Mouse (Mus musculus): Measurements from ENCODE around the gene Oma1. TPM values are rescaled to one million over a fixed set of nuclear protein-coding genes. Genes with fewer than 3 reads are reported as not detected.

Gene Oma1
- polyA plus RNA-seq, 1 experiment = 4.0 TPM

DNA sequence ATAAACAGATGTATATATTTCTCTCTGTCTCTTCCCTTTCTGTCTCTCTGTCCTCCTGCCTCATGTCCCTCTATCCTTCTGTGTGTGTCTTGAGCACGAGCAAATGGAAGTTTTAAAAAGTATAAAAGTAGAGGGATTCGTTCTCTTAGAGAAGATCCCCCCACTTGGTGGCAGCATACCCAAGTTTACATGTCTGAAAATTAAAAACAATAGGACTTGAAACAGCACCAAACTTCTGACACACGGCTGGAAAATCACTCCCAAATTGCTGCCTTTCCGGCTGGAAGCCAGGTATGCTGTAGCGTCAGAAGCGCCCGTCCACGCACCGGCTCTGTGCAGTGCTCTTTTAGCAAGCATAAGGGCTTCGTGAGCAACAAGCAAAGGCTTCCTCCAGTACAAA is 14.3 kb upstream of the Oma1 start:
- no peaks in the 10 kb centered on the region for H3K36me3 ChIP-seq (ENCODE audit: control insufficient read depth, insufficient read depth, low read length)
- WGBS = 63% methylated on average over 10 of the region's 10 CpGs
- H3K4me1 ChIP-seq (ENCODE audit: control insufficient read depth, insufficient read depth, insufficient read length, low read length) = no peaks in the 10 kb centered on the region
- no peaks in the 10 kb centered on the region for H3K27me3 ChIP-seq (ENCODE audit: control insufficient read depth, insufficient read depth, low read length)
- no peak overlapping the region for H3K27ac ChIP-seq (ENCODE audit: insufficient read depth, low read depth, low read length)
- no peak overlapping the region for H3K4me3 ChIP-seq (ENCODE audit: low read depth, low read length)
- TF ChIP-seq CTCF (IDR thresholded peaks at IDR 0.05; ENCODE audit: extremely low read depth, insufficient read length, insufficient replicate concordance, low read depth, low read length) (no peak), POLR2A (IDR thresholded peaks at IDR 0.05; ENCODE audit: low read depth, low read length) (no peak)

DNA sequence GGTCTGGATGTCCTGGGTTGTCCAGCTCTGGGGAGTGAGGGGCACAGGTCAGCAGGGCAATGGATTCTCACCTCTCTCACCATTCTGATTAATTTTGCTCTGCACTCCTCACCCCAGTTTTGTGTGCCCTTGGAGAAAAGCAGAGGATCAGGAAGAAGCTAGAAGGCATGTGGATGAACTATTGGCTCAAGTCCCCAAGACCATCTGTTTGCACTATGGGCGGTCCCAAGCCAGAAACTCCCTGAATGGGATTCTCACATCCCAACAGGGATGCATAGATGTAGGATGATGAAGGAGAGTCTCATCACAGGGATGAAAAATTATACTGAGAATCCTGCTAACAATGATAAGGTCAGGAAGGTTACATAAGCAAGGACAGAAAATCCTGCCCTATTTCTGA is 9.8 kb upstream of the Oma1 start:
- no peak overlapping the region for H3K27ac ChIP-seq (ENCODE audit: insufficient read depth, low read depth, low read length)
- no peak for TF ChIP-seq CTCF (IDR thresholded peaks at IDR 0.05; ENCODE audit: extremely low read depth, insufficient read length, insufficient replicate concordance, low read depth, low read length)
- no peak for TF ChIP-seq POLR2A (IDR thresholded peaks at IDR 0.05; ENCODE audit: low read depth, low read length)
- H3K4me1 ChIP-seq (ENCODE audit: control insufficient read depth, insufficient read depth, insufficient read length, low read length) = no peaks in the 10 kb centered on the region
- no peaks in the 10 kb centered on the region for H3K36me3 ChIP-seq (ENCODE audit: control insufficient read depth, insufficient read depth, low read length)
- no peaks in the 10 kb centered on the region for H3K27me3 ChIP-seq (ENCODE audit: control insufficient read depth, insufficient read depth, low read length)
- 78% methylated on average over 1 of the region's 1 CpGs for WGBS
- no peak overlapping the region for H3K4me3 ChIP-seq (ENCODE audit: low read depth, low read length)

DNA sequence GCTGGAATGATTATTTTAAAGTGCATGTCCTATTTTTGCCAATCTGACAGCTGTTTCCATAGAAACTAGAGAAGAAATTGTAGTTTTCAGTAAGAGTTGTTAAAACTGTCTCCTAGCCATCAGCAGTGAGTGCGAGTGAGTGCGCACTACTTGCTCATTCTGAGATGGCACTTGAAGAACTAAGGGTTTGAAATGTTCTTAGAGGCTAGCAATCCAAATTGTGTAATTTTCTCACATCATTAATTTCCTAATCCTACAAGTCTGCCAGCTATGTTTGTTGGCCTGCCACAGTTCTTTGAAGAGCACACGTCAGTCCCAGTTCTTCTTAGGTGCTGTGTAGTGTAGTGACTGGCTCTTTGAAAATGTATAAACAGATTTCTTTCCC is 906 bp downstream of the Oma1 start:
- Histone ChIP-seq H3K36me3 (ENCODE audit: control insufficient read depth, insufficient read depth, low read length) (peaks cover 5% of the 10 kb centered on the region), H3K4me1 (ENCODE audit: control insufficient read depth, insufficient read depth, insufficient read length, low read length) (no peaks in the 10 kb centered on the region), H3K4me3 (ENCODE audit: low read depth, low read length) (no peak overlapping the region), H3K27ac (ENCODE audit: insufficient read depth, low read depth, low read length) (no peak overlapping the region), H3K27me3 (ENCODE audit: control insufficient read depth, insufficient read depth, low read length) (no peaks in the 10 kb centered on the region; the same call in 1 of the 2 replicates)
- TF ChIP-seq POLR2A (IDR thresholded peaks at IDR 0.05; ENCODE audit: low read depth, low read length) = no peak
- TF ChIP-seq CTCF (IDR thresholded peaks at IDR 0.05; ENCODE audit: extremely low read depth, insufficient read length, insufficient replicate concordance, low read depth, low read length) = no peak
- 64% methylated on average over 3 of the region's 3 CpGs for WGBS

- TF ChIP-seq CTCF (IDR thresholded peaks at IDR 0.05; ENCODE audit: extremely low read depth, insufficient read length, insufficient replicate concordance, low read depth, low read length) (no peak), POLR2A (IDR thresholded peaks at IDR 0.05; ENCODE audit: low read depth, low read length) (no peak)
- no peaks in the 10 kb centered on the region for H3K27me3 ChIP-seq (ENCODE audit: control insufficient read depth, insufficient read depth, low read length)
- H3K36me3 ChIP-seq (ENCODE audit: control insufficient read depth, insufficient read depth, low read length) = peaks cover 11% of the 10 kb centered on the region
- no peak overlapping the region for H3K4me3 ChIP-seq (ENCODE audit: low read depth, low read length)
- no peaks in the 10 kb centered on the region for H3K4me1 ChIP-seq (ENCODE audit: control insufficient read depth, insufficient read depth, insufficient read length, low read length)
- 87% methylated on average over 4 of the region's 4 CpGs for WGBS
- H3K27ac ChIP-seq (ENCODE audit: insufficient read depth, low read depth, low read length) = no peak overlapping the region
Observed at GRCm38 (mm10) chr4:103315861-103316260, 2.2 kb downstream of the Oma1 start.

DNA sequence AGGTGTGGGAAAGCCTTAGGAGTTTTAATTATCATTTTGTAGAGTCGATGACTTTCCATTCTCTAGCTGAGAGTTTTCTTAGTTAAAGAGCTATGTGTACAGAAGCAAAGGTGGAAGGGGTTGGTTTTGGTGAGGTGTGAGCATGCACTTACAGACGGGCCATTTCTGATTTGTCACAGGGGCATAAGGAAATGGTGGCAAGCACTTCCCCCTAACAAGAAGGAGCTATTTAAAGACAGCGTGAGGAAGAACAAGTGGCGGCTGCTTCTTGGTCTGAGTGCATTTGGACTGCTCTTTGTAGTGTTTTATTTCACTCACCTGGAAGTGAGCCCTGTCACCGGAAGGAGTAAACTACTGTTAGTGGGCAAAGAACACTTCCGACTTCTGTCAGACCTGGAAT is 7.8 kb downstream of the Oma1 start:
- no peak overlapping the region for H3K27ac ChIP-seq (ENCODE audit: insufficient read depth, low read depth, low read length)
- no peak overlapping the region for H3K4me3 ChIP-seq (ENCODE audit: low read depth, low read length)
- 73% methylated on average over 6 of the region's 6 CpGs for WGBS
- H3K36me3 ChIP-seq (ENCODE audit: control insufficient read depth, insufficient read depth, low read length) = peaks cover 21% of the 10 kb centered on the region
- no peaks in the 10 kb centered on the region for H3K27me3 ChIP-seq (ENCODE audit: control insufficient read depth, insufficient read depth, low read length)
- TF ChIP-seq CTCF (IDR thresholded peaks at IDR 0.05; ENCODE audit: extremely low read depth, insufficient read length, insufficient replicate concordance, low read depth, low read length) = no peak
- no peaks in the 10 kb centered on the region for H3K4me1 ChIP-seq (ENCODE audit: control insufficient read depth, insufficient read depth, insufficient read length, low read length)

- peaks cover 16% of the 10 kb centered on the region for H3K36me3 ChIP-seq (ENCODE audit: control insufficient read depth, insufficient read depth, low read length)
- no peak overlapping the region for H3K27ac ChIP-seq (ENCODE audit: insufficient read depth, low read depth, low read length)
- no peak overlapping the region for H3K4me3 ChIP-seq (ENCODE audit: low read depth, low read length)
- WGBS = 88% methylated on average over 17 of the region's 17 CpGs
- H3K27me3 ChIP-seq (ENCODE audit: control insufficient read depth, insufficient read depth, low read length) = no peaks in the 10 kb centered on the region
- no peaks in the 10 kb centered on the region for H3K4me1 ChIP-seq (ENCODE audit: control insufficient read depth, insufficient read depth, insufficient read length, low read length)
- TF ChIP-seq POLR2A (IDR thresholded peaks at IDR 0.05; ENCODE audit: low read depth, low read length) (no peak), CTCF (IDR thresholded peaks at IDR 0.05; ENCODE audit: extremely low read depth, insufficient read length, insufficient replicate concordance, low read depth, low read length) (no peak)
Observed at GRCm38 (mm10) chr4:103324688-103325451, 11.3 kb downstream of the Oma1 start.

GRCm38 (mm10) chr4:103326994-103327393 is 13.4 kb downstream of the Oma1 start:
- Histone ChIP-seq H3K36me3 (ENCODE audit: control insufficient read depth, insufficient read depth, low read length) (peaks cover 14% of the 10 kb centered on the region), H3K4me1 (ENCODE audit: control insufficient read depth, insufficient read depth, insufficient read length, low read length) (no peaks in the 10 kb centered on the region), H3K4me3 (ENCODE audit: low read depth, low read length) (no peak overlapping the region), H3K27ac (ENCODE audit: insufficient read depth, low read depth, low read length) (no peak overlapping the region), H3K27me3 (ENCODE audit: control insufficient read depth, insufficient read depth, low read length) (no peaks in the 10 kb centered on the region)
- peak; percentile 49; the same call in 1 of the 2 replicates for TF ChIP-seq CTCF (IDR thresholded peaks at IDR 0.05; ENCODE audit: extremely low read depth, insufficient read length, insufficient replicate concordance, low read depth, low read length)
- TF ChIP-seq POLR2A (IDR thresholded peaks at IDR 0.05; ENCODE audit: low read depth, low read length) = no peak
- WGBS = 71% methylated on average over 3 of the region's 3 CpGs

All from small intestine, adult 2 months (tissue).